Mouse (Mus musculus) frontal cortex, postnatal 14 days (tissue): ENCODE data around the gene Dars2.

ENCODE experiments used
- DNase-seq, 2 experiments: peaks; one replicate each; pipeline ENCODE4 v3.0.0; 2022; ENCODE audit warnings: low spot score in 2 of 2

The Dars2 gene

DNA sequence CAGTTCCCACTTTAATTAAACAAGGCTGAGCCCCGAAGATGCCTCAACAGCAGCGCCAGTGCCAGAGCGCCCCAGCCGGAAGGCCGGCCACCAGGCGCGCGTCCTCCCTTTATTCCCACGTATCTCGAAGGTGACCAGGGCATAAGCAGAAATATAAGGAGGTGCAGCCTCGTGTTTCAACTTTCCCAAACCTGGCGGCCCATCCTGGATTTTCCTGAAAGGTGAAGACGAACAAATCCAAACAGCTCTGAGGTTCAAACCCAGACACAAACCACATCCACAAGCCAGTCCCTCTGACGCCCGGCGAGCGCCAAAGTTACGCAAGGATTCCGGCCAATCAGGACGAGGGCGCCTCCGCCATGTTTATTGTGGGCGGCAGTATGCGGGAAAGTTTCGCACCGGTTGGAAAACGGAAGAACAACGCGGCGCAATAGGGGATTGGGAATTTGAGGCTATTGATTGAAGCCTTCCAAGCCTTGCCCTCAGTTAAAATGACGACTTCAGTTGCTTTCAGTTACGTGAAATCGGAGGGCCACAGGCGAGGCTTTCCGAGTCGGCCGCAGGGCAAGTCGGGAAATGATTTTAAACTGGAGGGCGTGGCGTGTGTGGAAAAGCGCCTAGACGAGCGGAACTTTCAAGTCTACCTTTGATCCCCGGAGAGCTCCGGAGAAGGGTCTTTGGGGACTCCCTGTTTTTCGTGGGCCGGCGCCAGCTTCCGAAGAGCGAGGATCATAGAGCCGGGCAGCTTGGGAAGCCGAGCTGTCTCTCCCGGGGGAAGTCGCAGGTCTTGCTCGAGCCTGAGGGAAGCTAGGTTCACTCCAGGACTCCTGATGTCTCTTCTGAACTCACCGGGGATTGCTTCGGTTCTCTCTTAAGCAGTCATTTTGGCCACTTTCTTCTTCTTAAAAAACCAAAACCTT is at the start of gene Dars2, which contains the start of gene Cenpl:
TSS of gene Dars2 (minus strand) at position 307 of the 920 bp plus-strand sequence.
TSS of gene Cenpl (plus strand) at position 362 of the 920 bp plus-strand sequence.
- peak; percentile 95 to 97 for DNase-seq

DNA sequence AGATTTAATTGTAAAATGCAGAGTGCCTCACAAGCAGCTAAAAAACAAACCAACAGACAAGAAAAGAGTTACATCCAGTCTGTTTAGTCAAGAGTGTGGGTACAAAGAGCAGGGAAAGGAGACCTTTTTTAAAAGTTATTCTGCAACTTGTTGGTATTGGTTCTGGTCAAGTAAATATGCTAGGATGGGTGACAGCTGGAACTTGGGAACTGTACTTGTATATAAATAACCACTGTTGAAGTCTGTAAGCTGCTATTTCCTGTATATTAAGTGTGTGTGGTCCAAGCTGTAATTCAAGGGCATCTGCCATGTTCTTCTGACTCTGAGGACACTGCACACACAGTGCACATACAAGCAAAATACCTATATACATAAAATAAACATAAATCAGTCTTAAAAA is 44.1 kb upstream of the Dars2 start:
- DNase-seq: no peak

DNA sequence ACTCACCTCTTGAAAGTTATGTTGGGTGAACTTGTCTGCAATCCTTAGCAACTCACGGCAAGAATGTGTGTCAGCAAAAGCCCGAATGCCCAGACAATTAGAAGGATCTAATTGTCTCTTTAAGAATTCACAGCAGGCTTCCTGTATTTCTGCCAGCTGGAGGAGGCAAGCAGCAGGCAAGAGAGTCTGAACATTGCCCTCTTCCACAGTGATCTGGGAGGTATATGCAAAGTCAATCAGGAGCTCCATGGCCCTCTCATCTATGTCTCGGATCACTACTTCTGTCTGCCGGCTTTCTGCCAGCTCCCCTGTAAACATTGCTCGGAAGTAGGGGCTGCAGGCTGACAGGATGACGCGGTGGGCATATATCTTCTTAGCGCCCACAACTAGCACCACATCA is 38.8 kb upstream of the Dars2 start:
- no peak for DNase-seq

DNA sequence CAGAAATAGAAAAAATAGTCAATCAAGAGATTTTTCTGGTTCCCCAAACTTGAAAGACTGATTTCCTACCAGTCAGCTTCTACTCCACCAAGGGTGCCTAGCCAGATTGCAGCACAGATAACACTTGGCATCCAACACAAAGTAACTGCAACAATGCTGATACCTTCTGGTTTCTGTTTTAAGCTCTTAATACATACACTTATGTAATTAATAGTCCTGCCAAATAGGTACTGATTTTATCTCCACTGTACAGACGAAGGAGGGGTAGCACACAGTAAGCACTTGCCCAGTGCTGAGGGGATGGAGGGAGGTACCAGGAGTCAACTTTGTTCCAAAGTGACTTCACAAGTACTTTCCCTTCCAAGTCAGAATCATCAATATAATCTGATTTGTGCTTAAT is 33.4 kb upstream of the Dars2 start:
- no peak for DNase-seq

DNA sequence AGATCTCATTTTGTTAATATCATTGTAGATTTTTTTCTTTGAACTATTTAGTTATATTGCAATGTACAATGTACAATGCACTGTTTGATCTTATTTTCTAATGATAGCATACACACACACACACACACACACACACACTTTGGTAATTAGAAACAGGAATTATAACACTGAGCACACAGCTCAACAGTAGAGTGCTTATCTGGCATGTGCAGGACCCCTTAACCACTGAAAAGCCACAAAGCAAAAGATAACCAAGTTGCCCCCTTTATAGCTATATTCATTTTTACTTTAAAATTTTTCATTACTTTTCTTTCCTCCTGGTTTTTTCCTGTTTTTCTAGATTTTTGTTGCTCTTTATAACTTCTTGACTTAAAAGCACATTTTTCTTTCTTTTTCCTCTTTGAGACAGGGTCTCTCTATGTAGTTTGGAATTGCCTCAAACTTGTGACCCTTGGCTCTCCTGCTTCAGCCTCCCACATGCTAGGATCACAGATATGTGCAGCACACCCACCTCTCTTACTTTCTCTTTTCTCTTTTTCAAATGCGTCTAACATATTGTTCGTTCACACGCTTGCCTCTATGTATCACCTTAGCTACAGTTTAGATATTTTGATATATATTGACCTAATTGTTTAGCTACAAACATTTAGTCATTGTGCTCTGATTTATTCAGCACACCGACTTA is 29.4 kb upstream of the Dars2 start:
- DNase-seq: no peak

DNA sequence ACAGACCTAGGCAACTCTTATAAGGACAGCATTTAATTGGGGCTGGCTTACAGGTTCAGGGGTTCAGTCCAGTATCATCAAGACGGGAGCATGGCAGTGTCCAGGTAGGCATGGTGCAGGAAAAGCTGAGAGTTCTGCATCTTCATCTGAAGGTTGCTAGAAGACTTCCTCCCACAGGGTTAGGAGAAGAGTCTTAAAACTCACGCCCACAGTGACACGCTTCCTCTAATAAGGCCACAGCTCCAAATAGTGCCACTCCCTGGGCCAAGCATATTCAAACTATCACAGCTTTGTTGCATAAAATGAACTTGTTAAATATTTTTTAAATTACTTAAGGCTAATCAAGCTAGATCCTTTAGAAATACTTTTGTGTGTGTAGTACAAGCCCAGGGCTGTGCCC is 6.8 kb upstream of the Dars2 start:
- no peak for DNase-seq

DNA sequence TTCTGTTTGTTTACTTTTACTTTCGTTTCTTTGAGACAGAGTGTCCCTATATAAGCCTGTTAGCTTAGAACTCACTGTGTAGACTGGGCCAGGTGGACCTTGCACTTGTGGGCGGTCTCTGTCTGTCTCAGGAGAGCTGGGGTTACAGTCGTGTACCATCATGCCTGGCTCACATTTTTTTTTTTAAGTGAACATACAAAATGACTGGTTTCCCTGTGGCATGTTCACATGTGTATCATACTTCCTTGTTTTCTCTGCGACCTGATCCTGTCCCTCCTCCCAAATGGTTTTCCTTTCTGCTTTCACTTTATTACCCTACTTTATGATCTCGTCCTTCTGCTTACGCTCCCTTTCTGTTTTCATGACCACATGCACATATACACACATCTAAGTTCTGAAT is 5.8 kb upstream of the Dars2 start:
- DNase-seq: no peak

DNA sequence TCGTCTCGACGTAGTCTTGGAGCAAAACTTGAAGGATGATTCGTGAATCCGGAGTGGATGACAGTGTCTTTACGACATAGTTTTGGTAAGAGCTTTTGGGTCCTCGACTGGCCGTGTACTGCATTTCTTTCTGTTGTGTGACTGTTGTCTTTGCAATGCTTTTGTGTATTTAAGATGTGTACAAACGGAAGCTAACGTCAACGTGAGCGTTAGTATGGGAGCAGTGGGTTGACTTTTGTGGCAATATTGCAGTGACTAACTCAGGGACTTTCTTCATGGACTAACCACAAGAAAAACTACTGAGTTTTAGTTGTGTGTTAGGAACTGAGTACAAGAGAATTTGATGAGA is 788 bp upstream of the Dars2 start:
- no peak for DNase-seq

DNA sequence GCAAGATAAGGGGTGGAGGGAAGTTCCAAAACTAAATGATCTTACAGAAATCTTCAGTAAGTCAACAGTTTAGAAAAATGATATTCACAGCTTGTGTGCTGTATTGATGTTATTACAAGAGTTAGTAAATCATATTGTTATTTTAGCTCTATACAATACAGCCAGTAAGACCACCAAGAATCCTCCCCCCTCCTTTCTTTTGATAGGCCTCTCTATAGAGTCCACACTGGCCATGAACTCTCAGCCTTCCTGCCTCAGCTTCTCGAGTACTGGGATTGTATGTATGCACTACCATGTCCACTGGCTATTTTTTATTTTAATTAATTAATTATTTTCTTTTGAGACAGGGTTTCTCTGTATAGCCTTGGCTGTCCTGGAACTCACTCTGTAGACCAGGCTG is 7.1 kb downstream of the Dars2 start:
- no peak for DNase-seq

DNA sequence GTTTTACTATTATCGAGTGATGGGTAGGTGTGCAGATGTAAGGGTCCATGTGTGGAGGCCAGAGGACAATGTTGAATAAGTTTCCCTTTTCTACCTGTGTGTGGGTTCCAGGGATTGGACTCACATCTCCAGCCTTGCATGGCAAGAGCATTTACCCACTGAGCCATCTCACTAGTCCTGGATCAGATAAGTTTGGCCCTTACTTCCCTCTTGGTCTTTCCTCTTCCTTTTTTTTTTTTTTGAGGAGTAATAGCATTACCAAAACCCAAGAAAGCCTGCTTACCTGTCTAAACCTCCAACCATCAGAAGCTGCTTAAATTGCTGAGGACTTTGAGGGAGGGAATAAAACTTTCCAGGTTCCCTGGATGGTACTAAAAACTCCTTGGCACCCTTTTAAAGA is 13.3 kb downstream of the Dars2 start:
- no peak for DNase-seq

DNA sequence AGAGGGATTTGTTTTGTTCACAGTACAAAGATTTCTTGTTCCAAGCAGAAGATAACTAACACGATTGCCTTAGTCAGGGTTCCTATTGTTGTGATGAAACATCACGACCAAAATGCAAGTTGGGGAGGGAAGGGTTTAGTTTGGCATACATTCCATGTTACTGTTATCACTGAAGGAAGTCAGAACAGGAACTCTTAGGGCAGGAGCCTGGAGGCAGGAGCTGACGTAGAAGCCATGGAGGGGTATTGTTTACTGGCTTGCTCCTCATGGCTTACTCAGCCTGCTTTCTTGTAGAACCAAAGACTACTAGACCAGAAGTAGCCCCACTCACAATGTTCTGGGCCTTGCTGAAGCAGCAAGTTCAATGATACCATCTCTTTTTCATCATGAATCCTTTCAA is 23.5 kb downstream of the Dars2 start:
- no peak for DNase-seq

DNA sequence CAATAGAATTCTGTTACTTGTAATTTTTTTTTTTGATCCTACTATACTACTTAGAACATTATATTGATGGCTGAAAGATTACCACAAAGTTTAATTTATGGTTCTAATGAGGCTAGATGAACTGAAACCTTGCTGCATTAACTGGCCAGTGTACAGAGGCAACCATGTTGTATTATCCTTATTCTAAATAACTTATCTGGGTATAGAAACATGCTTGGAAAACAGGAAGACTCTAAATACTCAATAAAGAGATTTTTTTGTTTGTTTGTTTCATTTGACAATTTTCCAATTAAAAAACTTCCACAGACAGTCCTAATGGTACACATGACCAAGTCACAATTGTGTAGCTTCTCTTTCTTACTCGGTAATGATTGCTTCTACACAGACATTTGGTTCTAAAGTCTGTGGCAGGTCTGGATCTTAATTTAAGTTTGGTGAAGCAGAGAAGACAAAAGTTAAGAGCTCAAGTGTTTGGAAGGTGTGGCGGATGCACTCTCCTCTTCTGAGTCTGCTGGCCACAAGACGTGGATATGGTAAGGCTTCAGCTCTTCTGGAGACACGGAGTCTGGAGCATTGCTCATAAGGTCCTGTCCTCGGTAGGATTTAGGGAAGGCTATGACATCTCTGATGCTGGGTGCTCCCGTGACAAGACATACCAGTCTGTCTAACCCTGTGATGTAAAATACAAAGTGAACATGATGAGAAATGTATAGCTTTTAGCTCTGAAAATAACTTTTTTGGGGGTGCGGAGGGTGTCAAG is 29.0 kb downstream of the Dars2 start:
- DNase-seq: no peak

DNA sequence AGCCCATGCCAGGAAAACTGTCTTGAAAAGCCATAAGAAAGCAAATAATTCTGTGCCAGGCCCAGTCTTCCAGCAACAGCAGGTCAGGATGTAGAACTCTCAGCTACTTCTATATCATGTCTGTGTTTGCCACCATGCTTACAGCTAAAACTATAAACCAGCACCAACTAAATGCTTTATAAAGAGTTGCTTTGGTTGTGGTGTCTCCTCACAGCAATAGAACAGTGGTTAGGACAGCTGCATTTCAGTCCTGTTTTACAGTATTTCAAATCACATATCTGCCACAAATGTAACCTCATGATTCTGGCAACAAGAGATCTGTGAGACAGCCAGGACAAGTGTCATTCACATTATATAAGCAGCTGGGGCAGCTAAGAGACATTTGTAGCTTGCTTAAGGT is 29.6 kb downstream of the Dars2 start:
- no peak for DNase-seq

DNA sequence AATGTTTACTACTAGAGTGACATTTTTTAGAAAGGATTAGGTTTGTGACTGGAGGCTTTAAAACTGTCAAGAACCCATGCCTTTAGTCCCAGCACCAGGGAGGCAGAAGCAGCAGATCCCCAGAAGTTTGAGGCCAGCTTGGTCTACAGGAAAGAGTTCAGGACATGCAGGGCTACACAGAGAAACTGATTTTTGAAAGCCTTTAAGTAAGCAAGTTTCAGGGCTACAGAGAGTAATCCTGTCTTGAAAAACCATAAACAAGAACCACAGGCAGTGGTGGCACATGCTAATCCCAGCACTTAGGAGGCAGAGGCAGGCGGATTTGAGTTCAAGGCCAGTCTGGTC is 30.1 kb downstream of the Dars2 start:
- DNase-seq: no peak

DNA sequence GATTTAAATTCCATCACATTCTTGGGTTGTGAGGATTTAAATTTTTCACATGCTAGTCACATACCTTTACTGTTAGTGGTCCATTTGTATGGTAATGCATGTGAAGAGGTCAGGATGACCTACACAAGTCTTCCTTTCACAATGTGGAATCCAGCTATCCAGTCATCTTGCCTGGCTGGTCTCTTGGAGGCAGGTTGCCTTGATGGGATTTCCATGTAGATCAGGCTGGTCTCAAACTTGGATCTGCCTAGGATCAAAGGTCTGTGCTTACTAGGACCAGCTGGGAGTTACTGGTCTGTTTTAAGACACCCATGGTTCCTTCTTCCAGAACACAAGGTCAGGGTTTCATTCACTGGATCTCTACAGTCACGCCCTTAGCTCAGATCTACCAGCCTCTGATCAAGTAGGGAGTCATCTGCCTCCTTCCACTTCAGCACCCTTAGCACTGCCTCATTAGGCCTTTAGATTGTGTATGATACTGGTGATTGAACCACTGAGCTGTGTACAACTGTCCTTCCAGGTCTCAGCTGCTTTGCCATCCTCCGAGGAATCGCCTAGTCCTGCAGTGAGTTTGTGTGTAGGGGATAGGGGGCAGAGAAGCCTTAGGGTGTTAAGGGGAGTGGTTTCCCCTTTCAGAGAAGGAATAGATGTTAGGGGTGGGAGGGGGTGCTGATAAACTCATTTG is 30.6 kb downstream of the Dars2 start:
- DNase-seq: no peak

DNA sequence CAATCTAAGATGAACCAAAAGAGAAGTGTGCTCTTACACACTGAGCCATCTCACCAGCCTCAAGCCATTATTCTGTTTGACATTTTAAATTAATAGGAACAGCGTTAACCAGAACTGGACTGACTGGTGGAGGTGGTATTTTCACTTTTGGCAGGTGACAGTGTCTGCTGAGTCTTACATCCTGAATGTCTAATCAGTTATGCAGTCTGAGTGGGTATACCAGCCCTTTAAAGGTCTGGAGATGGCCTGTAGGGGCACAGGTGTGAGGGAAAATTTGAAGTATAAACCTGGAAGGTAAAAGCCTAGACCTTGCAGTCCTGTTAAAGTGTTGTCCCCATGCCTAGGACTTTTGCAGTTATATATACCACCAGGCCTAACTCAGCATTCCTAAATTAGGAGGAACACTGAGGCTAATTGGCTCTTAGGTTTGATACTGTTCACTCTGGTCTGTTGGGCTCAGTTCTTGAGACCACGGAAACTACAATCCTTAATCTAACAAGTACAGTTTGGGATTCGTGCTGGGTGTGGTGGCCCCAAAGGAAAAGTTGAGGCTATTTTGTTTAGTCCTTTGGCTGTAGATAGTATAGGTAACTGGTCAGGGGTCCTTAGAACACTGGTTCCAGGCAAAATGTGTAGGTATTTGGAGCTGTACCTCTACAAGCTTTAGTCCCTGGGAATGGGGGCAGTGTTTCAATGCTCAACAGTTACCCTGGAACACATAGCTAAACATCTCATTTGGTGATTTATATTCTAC is 31.3 kb downstream of the Dars2 start:
- DNase-seq: no peak

DNA sequence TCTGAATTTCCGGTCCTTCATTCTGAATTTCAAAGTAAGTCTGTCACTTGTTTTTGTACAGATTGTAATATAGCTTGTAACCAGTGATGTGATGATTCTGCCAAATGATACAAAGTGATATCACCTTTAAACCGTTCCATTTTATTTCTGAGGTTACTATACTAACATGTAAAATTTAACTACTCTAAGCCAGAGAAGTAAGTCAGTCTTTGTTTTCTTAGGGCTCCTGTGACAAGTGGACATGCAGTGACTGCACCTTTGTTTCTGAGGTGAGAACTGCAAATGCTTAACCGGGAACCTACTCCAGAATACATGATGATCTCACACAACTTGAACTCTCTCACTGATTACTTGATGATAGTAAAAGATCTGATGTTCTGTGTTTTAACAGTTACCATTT is 32.5 kb downstream of the Dars2 start:
- no peak for DNase-seq

DNA sequence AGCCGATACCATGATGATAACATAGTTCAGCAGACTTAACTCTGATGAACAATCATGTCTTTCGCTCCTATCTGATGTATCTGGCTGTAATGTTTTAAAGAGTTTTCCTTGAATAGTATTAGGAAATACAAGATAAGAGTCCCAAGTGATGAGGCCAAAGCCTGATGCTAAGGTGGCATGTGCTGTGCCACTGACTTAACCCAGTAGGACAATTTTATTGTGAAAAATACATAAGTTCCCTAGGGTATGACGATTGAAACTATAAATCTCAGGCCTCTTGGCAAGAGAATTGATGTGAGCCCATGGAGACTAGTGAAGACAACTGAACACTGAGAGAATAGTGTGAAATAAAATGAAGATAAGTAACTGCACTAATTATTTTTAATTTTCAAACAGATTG is 32.9 kb downstream of the Dars2 start:
- no peak for DNase-seq

DNA sequence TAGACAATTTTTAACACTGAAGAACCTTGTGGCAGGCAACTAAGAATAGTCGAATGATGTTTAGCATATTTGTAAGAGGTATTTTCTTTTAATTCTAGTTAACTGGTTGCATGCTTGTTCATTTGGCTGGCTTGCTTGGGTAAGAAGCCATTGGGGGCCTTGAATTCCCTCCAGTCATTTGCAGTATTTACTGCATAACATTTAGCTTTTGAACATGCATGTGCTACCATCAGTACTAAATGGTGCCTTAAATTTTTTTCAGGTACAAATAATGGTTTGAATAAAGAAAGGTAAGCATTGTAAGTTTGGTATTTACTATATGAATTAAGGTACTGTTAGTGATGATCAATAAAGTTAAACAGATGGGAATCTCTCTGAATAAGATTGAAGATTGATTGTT is 33.4 kb downstream of the Dars2 start:
- DNase-seq: no peak

DNA sequence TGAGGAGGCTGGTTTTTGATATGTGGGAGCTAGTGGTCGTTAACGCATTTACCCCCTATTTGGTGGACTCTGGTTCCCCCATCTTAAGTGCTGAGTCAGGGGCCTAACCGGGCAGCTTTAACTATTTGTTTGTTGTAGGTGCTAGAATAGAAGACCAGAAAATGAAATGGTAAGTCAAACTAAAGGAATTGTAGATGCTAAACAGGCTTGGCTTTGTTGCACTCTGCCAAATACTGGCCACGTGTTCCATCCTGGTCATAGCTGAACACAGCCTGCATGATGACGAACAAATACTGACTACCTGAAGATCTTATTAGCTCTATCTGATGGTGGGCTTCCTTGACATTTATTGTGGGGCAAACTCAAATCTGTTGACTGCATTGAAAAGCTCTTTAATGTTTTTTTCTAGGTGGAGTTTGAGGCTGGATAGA is 34.0 kb downstream of the Dars2 start:
- DNase-seq: no peak

DNA sequence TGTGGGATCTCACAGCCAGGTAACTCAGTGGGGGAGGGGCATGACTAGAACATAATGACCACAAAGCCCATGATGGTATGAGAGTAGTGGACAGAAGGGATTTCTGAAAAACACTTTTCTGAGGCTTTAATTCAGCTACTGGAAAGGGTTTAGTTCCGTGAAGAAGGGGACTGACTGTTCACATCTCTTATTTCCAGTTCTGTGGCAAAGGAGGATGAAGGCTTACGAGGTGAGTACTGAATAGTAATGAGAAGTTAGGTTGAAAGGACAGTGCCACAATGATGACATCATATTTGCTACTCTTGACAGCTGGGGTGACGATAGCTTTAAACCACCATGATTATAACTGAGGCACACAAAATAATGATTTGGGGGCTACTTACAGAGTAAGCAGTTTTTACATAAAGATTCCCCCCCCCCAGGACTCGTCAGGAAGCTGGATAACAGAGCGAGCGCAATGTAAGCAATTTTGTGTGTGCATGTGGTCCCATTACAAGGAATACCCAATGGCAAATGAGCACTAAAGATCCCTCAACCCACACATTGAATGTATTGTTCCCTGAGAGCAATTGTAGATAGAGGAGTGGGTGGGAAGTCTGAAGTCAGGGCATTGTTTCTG is 34.6 kb downstream of the Dars2 start:
- no peak for DNase-seq
